Mouse (Mus musculus): ENCODE results near the gene Fgf14. TPM values are rescaled to one million over a fixed set of nuclear protein-coding genes. Genes with fewer than 3 reads are reported as not detected.
"Not testable (repeated sequence)": the region's sequence is repeated elsewhere in the genome, so short reads cannot be mapped to it uniquely, and the experiment has no call there.

The Fgf14 gene
- polyA plus RNA-seq, 1 experiment from 2014 or later = 1.2 TPM

DNA sequence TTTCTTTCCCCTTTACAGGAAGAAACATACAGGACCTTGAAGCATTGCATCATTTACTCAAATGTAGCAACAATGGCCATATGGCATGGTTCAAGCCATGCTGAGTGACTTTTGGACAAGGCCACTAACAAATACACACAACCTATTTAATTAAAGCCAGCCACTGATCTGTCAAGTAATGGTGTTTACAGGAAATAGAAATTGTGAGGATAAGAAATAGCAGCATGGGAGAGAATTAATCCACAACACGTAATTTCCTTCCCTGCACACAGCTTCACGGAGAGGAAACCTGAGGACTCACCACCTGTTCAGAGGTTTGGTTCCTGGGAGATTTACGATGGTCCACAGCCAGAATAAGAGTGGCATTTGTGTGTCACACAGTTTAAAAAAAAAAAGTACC is 140.8 kb downstream of the Fgf14 start:
- Histone ChIP-seq H3K4me1 (ENCODE audit: control insufficient read depth, insufficient read depth, low read length) (no peaks in the 10 kb centered on the region), H3K9me3 (replicated peaks; ENCODE audit: control insufficient read depth, low read length) (no peaks in the 10 kb centered on the region), H3K9ac (replicated peaks; ENCODE audit: low read length) (no peak overlapping the region), H3K4me2 (ENCODE audit: low read depth, low read length) (no peak overlapping the region), H3K4me3 (ENCODE audit: low read depth, low read length) (no peak overlapping the region), H3K27ac (replicated peaks; ENCODE audit: low read depth, low read length) (no peak overlapping the region), H3K36me3 (replicated peaks; ENCODE audit: control insufficient read depth, insufficient read depth, low read depth, low read length) (no peaks in the 10 kb centered on the region), H3K27me3 (ENCODE audit: control insufficient read depth, insufficient read depth, low read length) (no peaks in the 10 kb centered on the region)
- ATAC-seq (replicated peaks; ENCODE audit: insufficient number of reproducible peaks, low FRiP score, low TSS enrichment, low read depth) (no peak), DNase-seq (ENCODE audit: low spot score) (no peak)
- 56% methylated on average over 3 of the region's 3 CpGs for WGBS

- 76% methylated on average over 2 of the region's 2 CpGs for whole genome bisulfite sequencing
- H3K4me2 ChIP-seq (ENCODE audit: low read depth, low read length); H3K4me3 ChIP-seq (ENCODE audit: low read depth, low read length); H3K9me3 ChIP-seq (replicated peaks; ENCODE audit: control insufficient read depth, low read length); H3K27me3 ChIP-seq (ENCODE audit: control insufficient read depth, insufficient read depth, low read length); DNase-seq (ENCODE audit: low spot score); H3K36me3 ChIP-seq (replicated peaks; ENCODE audit: control insufficient read depth, insufficient read depth, low read depth, low read length); H3K4me1 ChIP-seq (ENCODE audit: control insufficient read depth, insufficient read depth, low read length); ATAC-seq (replicated peaks; ENCODE audit: insufficient number of reproducible peaks, low FRiP score, low TSS enrichment, low read depth); H3K27ac ChIP-seq (replicated peaks; ENCODE audit: low read depth, low read length); H3K9ac ChIP-seq (replicated peaks; ENCODE audit: low read length): not testable (repeated sequence)
Measured at GRCm38 (mm10) chr14:124535376-124535775, 141.6 kb downstream of the Fgf14 start.

- Histone ChIP-seq H3K4me3 (ENCODE audit: low read depth, low read length) (no peak overlapping the region), H3K27me3 (ENCODE audit: control insufficient read depth, insufficient read depth, low read length) (no peaks in the 10 kb centered on the region), H3K36me3 (replicated peaks; ENCODE audit: control insufficient read depth, insufficient read depth, low read depth, low read length) (no peaks in the 10 kb centered on the region), H3K9me3 (replicated peaks; ENCODE audit: control insufficient read depth, low read length) (no peaks in the 10 kb centered on the region), H3K27ac (replicated peaks; ENCODE audit: low read depth, low read length) (no peak overlapping the region), H3K4me1 (ENCODE audit: control insufficient read depth, insufficient read depth, low read length) (no peaks in the 10 kb centered on the region), H3K4me2 (ENCODE audit: low read depth, low read length) (no peak overlapping the region), H3K9ac (replicated peaks; ENCODE audit: low read length) (no peak overlapping the region)
- ATAC-seq (replicated peaks; ENCODE audit: insufficient number of reproducible peaks, low FRiP score, low TSS enrichment, low read depth) = no peak
- DNase-seq (ENCODE audit: low spot score) = no peak
- 68% methylated on average over 1 of the region's 1 CpGs for WGBS
Measured at GRCm38 (mm10) chr14:124532051-124532450, 144.9 kb downstream of the Fgf14 start.

DNA sequence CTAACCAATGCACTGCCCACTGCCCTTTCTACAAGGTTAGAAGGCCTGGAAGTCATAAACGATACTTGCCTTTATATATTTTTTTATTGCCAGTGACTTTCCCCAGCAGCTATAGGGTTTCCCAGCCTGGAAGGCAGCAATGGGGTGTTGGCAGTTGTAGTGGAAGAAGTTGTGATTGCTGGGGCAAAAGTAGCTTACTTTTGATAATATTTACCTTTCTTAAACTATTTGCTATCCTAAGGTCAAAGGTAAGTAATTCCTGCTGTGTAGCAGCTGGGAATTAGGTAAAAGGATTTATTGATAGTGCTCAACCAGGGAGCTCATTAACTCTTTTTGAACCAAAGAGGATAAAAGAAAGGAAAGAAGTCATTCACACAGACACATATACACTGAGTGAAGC is 164.9 kb downstream of the Fgf14 start:
- Histone ChIP-seq H3K4me2 (ENCODE audit: low read depth, low read length) (no peak overlapping the region), H3K27me3 (ENCODE audit: control insufficient read depth, insufficient read depth, low read length) (no peaks in the 10 kb centered on the region), H3K27ac (replicated peaks; ENCODE audit: low read depth, low read length) (no peak overlapping the region), H3K4me3 (ENCODE audit: low read depth, low read length) (no peak overlapping the region), H3K9ac (replicated peaks; ENCODE audit: low read length) (no peak overlapping the region), H3K9me3 (replicated peaks; ENCODE audit: control insufficient read depth, low read length) (no peaks in the 10 kb centered on the region), H3K36me3 (replicated peaks; ENCODE audit: control insufficient read depth, insufficient read depth, low read depth, low read length) (no peaks in the 10 kb centered on the region), H3K4me1 (ENCODE audit: control insufficient read depth, insufficient read depth, low read length) (no peaks in the 10 kb centered on the region)
- WGBS = 81% methylated on average over 1 of the region's 1 CpGs
- DNase-seq (ENCODE audit: low spot score) (no peak), ATAC-seq (replicated peaks; ENCODE audit: insufficient number of reproducible peaks, low FRiP score, low TSS enrichment, low read depth) (no peak)

- H3K9me3 ChIP-seq (replicated peaks; ENCODE audit: control insufficient read depth, low read length) = no peaks in the 10 kb centered on the region
- H3K4me3 ChIP-seq (ENCODE audit: low read depth, low read length) = no peak overlapping the region
- no peaks in the 10 kb centered on the region for H3K36me3 ChIP-seq (replicated peaks; ENCODE audit: control insufficient read depth, insufficient read depth, low read depth, low read length)
- H3K4me2 ChIP-seq (ENCODE audit: low read depth, low read length) = no peak overlapping the region
- ATAC-seq (replicated peaks; ENCODE audit: insufficient number of reproducible peaks, low FRiP score, low TSS enrichment, low read depth) = no peak
- H3K4me1 ChIP-seq (ENCODE audit: control insufficient read depth, insufficient read depth, low read length) = no peaks in the 10 kb centered on the region
- no peak for DNase-seq (ENCODE audit: low spot score)
- no peak overlapping the region for H3K9ac ChIP-seq (replicated peaks; ENCODE audit: low read length)
- 85% methylated on average over 1 of the region's 1 CpGs for WGBS
- no peaks in the 10 kb centered on the region for H3K27me3 ChIP-seq (ENCODE audit: control insufficient read depth, insufficient read depth, low read length)
- H3K27ac ChIP-seq (replicated peaks; ENCODE audit: low read depth, low read length) = no peak overlapping the region
Measured at GRCm38 (mm10) chr14:124488971-124489370, 188.0 kb downstream of the Fgf14 start.

DNA sequence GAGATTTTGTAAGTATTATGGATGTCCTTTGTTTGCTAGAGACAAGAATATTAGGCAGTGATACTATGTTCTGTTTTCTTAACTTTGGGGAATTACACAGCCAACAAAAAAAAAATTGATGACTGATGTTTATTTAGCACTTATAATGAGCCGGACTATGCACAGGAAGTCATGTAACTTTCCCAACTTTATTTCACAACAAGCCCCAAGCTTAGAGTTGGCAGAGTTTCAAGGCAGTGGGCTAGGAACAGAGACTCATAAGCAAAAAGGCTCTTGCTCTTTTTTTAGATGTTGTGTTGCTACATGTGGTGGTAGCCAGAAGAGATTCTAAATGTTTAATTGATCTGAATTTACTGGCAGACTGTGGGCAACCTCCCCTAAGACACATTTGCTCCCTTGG is 191.7 kb downstream of the Fgf14 start:
- no peaks in the 10 kb centered on the region for H3K36me3 ChIP-seq (replicated peaks; ENCODE audit: control insufficient read depth, insufficient read depth, low read depth, low read length)
- no peak overlapping the region for H3K4me2 ChIP-seq (ENCODE audit: low read depth, low read length)
- ATAC-seq (replicated peaks; ENCODE audit: insufficient number of reproducible peaks, low FRiP score, low TSS enrichment, low read depth) (no peak), DNase-seq (ENCODE audit: low spot score) (no peak)
- WGBS = 79% methylated on average over 1 of the region's 1 CpGs
- no peaks in the 10 kb centered on the region for H3K4me1 ChIP-seq (ENCODE audit: control insufficient read depth, insufficient read depth, low read length)
- H3K27me3 ChIP-seq (ENCODE audit: control insufficient read depth, insufficient read depth, low read length) = no peaks in the 10 kb centered on the region
- H3K9ac ChIP-seq (replicated peaks; ENCODE audit: low read length) = no peak overlapping the region
- H3K27ac ChIP-seq (replicated peaks; ENCODE audit: low read depth, low read length) = no peak overlapping the region
- no peaks in the 10 kb centered on the region for H3K9me3 ChIP-seq (replicated peaks; ENCODE audit: control insufficient read depth, low read length)
- H3K4me3 ChIP-seq (ENCODE audit: low read depth, low read length) = no peak overlapping the region

DNA sequence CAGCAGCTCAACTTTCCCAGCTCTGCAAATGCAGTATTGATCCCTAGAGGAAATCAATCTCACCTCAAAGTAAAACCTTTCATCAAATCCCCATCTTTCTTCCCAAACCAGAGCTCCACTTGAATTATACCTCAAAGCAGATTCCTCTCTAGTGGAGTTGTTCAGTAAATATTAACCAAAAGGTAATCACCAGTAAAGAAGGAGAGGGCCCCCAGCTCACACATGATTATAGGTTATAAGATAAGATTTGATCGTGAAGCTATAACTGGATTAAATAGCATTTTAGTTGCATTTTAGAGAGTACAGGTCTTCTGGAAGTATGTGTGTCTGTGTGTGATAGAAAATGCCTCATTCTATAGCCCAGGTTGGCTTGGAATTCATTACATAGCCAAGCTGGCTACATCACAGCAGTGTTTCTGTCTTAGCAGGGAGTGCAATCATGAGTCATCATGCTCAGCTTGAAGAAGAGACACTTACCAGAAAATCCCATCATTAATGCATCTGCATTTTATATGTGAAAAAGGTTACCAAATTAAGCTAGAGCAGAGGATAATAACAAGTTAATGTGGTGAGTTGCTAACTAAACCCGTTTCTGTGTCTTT is 202.8 kb downstream of the Fgf14 start:
- H3K4me2 ChIP-seq (ENCODE audit: low read depth, low read length) = no peak overlapping the region
- H3K27me3 ChIP-seq (ENCODE audit: control insufficient read depth, insufficient read depth, low read length) = no peaks in the 10 kb centered on the region
- no peak overlapping the region for H3K9ac ChIP-seq (replicated peaks; ENCODE audit: low read length)
- no peak overlapping the region for H3K27ac ChIP-seq (replicated peaks; ENCODE audit: low read depth, low read length)
- no peak for ATAC-seq (replicated peaks; ENCODE audit: insufficient number of reproducible peaks, low FRiP score, low TSS enrichment, low read depth)
- no peaks in the 10 kb centered on the region for H3K9me3 ChIP-seq (replicated peaks; ENCODE audit: control insufficient read depth, low read length)
- no peaks in the 10 kb centered on the region for H3K4me1 ChIP-seq (ENCODE audit: control insufficient read depth, insufficient read depth, low read length)
- no peaks in the 10 kb centered on the region for H3K36me3 ChIP-seq (replicated peaks; ENCODE audit: control insufficient read depth, insufficient read depth, low read depth, low read length)
- DNase-seq (ENCODE audit: low spot score) = no peak
- no peak overlapping the region for H3K4me3 ChIP-seq (ENCODE audit: low read depth, low read length)
- 82% methylated on average over 2 of the region's 2 CpGs for WGBS

DNA sequence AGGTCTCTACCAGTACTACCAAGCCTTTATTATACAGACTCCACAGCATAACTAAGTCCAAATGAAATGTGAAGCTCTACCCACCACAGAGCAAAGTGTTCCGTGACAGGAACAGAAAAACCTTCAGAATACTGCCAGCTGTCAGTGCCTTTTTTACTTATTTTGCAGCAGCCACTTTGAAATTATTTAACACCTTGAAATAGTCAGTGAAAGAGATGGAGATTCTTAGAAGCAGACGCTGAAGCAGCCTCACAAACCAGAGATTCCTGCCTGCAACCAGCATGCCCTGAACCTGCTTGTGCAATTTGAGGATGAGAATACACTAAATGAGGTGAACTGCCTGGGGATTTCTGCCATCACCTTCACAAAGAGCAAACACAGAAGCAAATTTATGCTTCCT is 206.0 kb downstream of the Fgf14 start:
- Histone ChIP-seq H3K27me3 (ENCODE audit: control insufficient read depth, insufficient read depth, low read length) (no peaks in the 10 kb centered on the region), H3K36me3 (replicated peaks; ENCODE audit: control insufficient read depth, insufficient read depth, low read depth, low read length) (no peaks in the 10 kb centered on the region), H3K9me3 (replicated peaks; ENCODE audit: control insufficient read depth, low read length) (no peaks in the 10 kb centered on the region), H3K9ac (replicated peaks; ENCODE audit: low read length) (no peak overlapping the region), H3K4me2 (ENCODE audit: low read depth, low read length) (no peak overlapping the region), H3K27ac (replicated peaks; ENCODE audit: low read depth, low read length) (no peak overlapping the region), H3K4me1 (ENCODE audit: control insufficient read depth, insufficient read depth, low read length) (no peaks in the 10 kb centered on the region), H3K4me3 (ENCODE audit: low read depth, low read length) (no peak overlapping the region)
- ATAC-seq (replicated peaks; ENCODE audit: insufficient number of reproducible peaks, low FRiP score, low TSS enrichment, low read depth) (no peak), DNase-seq (ENCODE audit: low spot score) (no peak)
- 73% methylated on average over 2 of the region's 2 CpGs for WGBS
